Mouse (Mus musculus) hindbrain, postnatal 0 days (tissue): Measurements from ENCODE around the gene Dapk3. TPM values are rescaled to one million over a fixed set of nuclear protein-coding genes. Genes with fewer than 3 reads are reported as not detected.

Source experiments
- ATAC-seq: fragments of 200-750 bp; cut with Nextera tagmentation; 2 replicates; pipeline ENCODE4 v1.8.0; 2017; ENCODE audit warnings: mild to moderate bottlenecking, moderate TSS enrichment, moderate library complexity
- DNase-seq: peaks from one replicate; pipeline ENCODE4 v3.0.0-alpha.2; 2015; ENCODE audit warnings: low spot score
- H3K27ac ChIP-seq: fragments of 300-500 bp; sonication (generic); 2 replicates; pipeline ENCODE4 v1.5.1; 2014; ENCODE audit warnings: mild to moderate bottlenecking
- H3K27me3 ChIP-seq: fragments of 300-500 bp; sonication (generic); 2 replicates; pipeline ENCODE4 v1.6.1; 2014; ENCODE audit warnings: low read length, mixed read lengths; ENCODE audit not compliant: insufficient read depth
- H3K36me3 ChIP-seq: fragments of 300-500 bp; sonication (generic); 2 replicates; pipeline ENCODE4 v1.6.1; 2014; ENCODE audit warnings: low read length, mixed read lengths; ENCODE audit not compliant: insufficient read depth
- H3K4me1 ChIP-seq: fragments of 300-500 bp; sonication (generic); 2 replicates; pipeline ENCODE4 v1.6.1; 2014; ENCODE audit warnings: antibody characterized with exemption, low read length, mixed read lengths; ENCODE audit not compliant: insufficient read depth
- H3K4me2 ChIP-seq: fragments of 300-500 bp; sonication (generic); 2 replicates; pipeline ENCODE4 v1.6.1; 2014; ENCODE audit warnings: low read depth, mild to moderate bottlenecking, low read length, moderate library complexity, mixed read lengths
- H3K4me3 ChIP-seq: fragments of 300-500 bp; sonication (generic); 2 replicates; pipeline ENCODE4 v1.5.1; 2014; ENCODE audit warnings: low read length
- H3K9ac ChIP-seq: fragments of 300-500 bp; sonication (generic); replicated peaks from 2 replicates; pipeline ENCODE4 v1.6.1; 2014; ENCODE audit warnings: mild to moderate bottlenecking, low read length, moderate library complexity, mixed read lengths
- H3K9me3 ChIP-seq: fragments of 300-500 bp; sonication (generic); 2 replicates; pipeline ENCODE4 v1.6.1; 2016; ENCODE audit warnings: low read length, mixed read lengths
- CTCF ChIP-seq: IDR thresholded peaks from 2 replicates; pipeline ENCODE4 v1.5.1; 2016; ENCODE audit warnings: antibody characterized with exemption, control low read depth, low read depth
- WGBS: fragments of 180-500 bp; shearing (Covaris S2); extraction: QIAGEN DNeasy Blood & Tissue Kit; methylation state at CpG from one replicate; pipeline ENCODE4 v1.1.7; 2014; 5-methylcytosine and 5-hydroxymethylcytosine counted together
- polyA plus RNA-seq: library from polyadenylated mRNA; unstranded; fragments of >200 nt; fragmentation: Nextera tagmentation; extraction: Ambion mirVana; gene quantifications from 2 replicates; pipeline ENCODE4 v1.2.1, GENCODE M21; 2015
- total RNA-seq: library from RNA; depleted of rRNA; stranded (reverse); fragments of >200 nt; gene quantifications from 2 replicates; pipeline ENCODE4 v1.2.3, GENCODE M21; 2014; rRNA removed

Gene Dapk3
- total and polyA plus RNA-seq, 2 experiments from 2014 or later, result 52.3 to 69.7 TPM

GRCm38 (mm10) chr10:81238618-81239017 is 55.8 kb downstream of the Dapk3 start:
- Histone ChIP-seq H3K36me3 (no peaks in the 10 kb centered on the region), H3K27me3 (no peaks in the 10 kb centered on the region), H3K9ac (no peak overlapping the region), H3K4me1 (peaks cover 4% of the 10 kb centered on the region; the same call in 1 of the 2 replicates), H3K4me3 (no peak overlapping the region), H3K9me3 (no peaks in the 10 kb centered on the region), H3K4me2 (no peak overlapping the region), H3K27ac (no peak overlapping the region)
- TF ChIP-seq CTCF, result no peak
- 73% methylated on average over 2 of the region's 2 CpGs for WGBS
- ATAC-seq (no peak), DNase-seq (no peak)

- Histone ChIP-seq H3K27me3 (no peaks in the 10 kb centered on the region), H3K36me3 (no peaks in the 10 kb centered on the region), H3K9ac (no peak overlapping the region), H3K4me1 (no peaks in the 10 kb centered on the region), H3K9me3 (no peaks in the 10 kb centered on the region), H3K4me3 (no peak overlapping the region), H3K4me2 (no peak overlapping the region), H3K27ac (no peak overlapping the region)
- 25% methylated on average over 13 of the region's 13 CpGs for WGBS
- ATAC-seq (0 out of 2 replicates have a peak, but pooled peaks have one; percentile 31), DNase-seq (peak; percentile 78)
- TF ChIP-seq CTCF, result peak; percentile 75
Observed at GRCm38 (mm10) chr10:81240876-81241275, 58.1 kb downstream of the Dapk3 start.

GRCm38 (mm10) chr10:81242021-81242420 is 59.2 kb downstream of the Dapk3 start:
- WGBS, result 90% methylated on average over 16 of the region's 16 CpGs
- Histone ChIP-seq H3K4me1 (no peaks in the 10 kb centered on the region), H3K27ac (no peak overlapping the region), H3K4me3 (no peak overlapping the region), H3K9ac (no peak overlapping the region), H3K27me3 (no peaks in the 10 kb centered on the region), H3K36me3 (no peaks in the 10 kb centered on the region), H3K9me3 (no peaks in the 10 kb centered on the region), H3K4me2 (no peak overlapping the region)
- DNase-seq (no peak), ATAC-seq (no peak)
- TF ChIP-seq CTCF, result no peak

Other genes starting within 250 kb of the Dapk3 start
- gene Gng7, start 168.1 kb upstream of the Dapk3 start, total RNA-seq, result 26.2 and 27.2 TPM in 2 replicates
- gene Gng7, start 168.1 kb upstream of the Dapk3 start, polyA plus RNA-seq, result 18.9 and 22.1 TPM in 2 replicates
- gene Diras1, start 157.3 kb upstream of the Dapk3 start, total RNA-seq, result 82.0 and 106 TPM in 2 replicates
- 69.0 and 78.7 TPM in 2 replicates for gene Diras1, start 157.3 kb upstream of the Dapk3 start, polyA plus RNA-seq
- gene Slc39a3, start 145.6 kb upstream of the Dapk3 start, total RNA-seq, result 118 and 126 TPM in 2 replicates
- 40.6 and 41.9 TPM in 2 replicates for gene Slc39a3, start 145.6 kb upstream of the Dapk3 start, polyA plus RNA-seq
- gene Sgta, start 122.8 kb upstream of the Dapk3 start, total RNA-seq, result 264 and 279 TPM in 2 replicates
- gene Sgta, start 122.8 kb upstream of the Dapk3 start, polyA plus RNA-seq, result 275 and 290 TPM in 2 replicates
- 73.5 and 79.1 TPM in 2 replicates for gene Thop1, start 113.0 kb upstream of the Dapk3 start, total RNA-seq
- 36.4 and 36.9 TPM in 2 replicates for gene Thop1, start 113.0 kb upstream of the Dapk3 start, polyA plus RNA-seq
- 0.61 and 1.0 TPM in 2 replicates for gene Creb3l3, start 84.1 kb upstream of the Dapk3 start, total RNA-seq
- gene Creb3l3, start 84.1 kb upstream of the Dapk3 start, polyA plus RNA-seq, result 0.59 and 0.71 TPM in 2 replicates
- gene Map2k2, start 77.1 kb upstream of the Dapk3 start, total RNA-seq, result 297 and 309 TPM in 2 replicates
- 196 and 204 TPM in 2 replicates for gene Map2k2, start 77.1 kb upstream of the Dapk3 start, polyA plus RNA-seq
- gene Zbtb7a, start 47.8 kb upstream of the Dapk3 start, total RNA-seq, result 37.3 and 38.4 TPM in 2 replicates
- 22.0 and 22.3 TPM in 2 replicates for gene Zbtb7a, start 47.8 kb upstream of the Dapk3 start, polyA plus RNA-seq
- 33.9 and 46.4 TPM in 2 replicates for gene Pias4, start 15.1 kb upstream of the Dapk3 start, total RNA-seq
- 32.0 and 33.7 TPM in 2 replicates for gene Pias4, start 15.1 kb upstream of the Dapk3 start, polyA plus RNA-seq
- 2,095 and 2,196 TPM in 2 replicates for gene Eef2, start 6.4 kb upstream of the Dapk3 start, total RNA-seq
- gene Eef2, start 6.4 kb upstream of the Dapk3 start, polyA plus RNA-seq, result 422 and 434 TPM in 2 replicates
- not detected in 2 replicates for gene 4930442H23Rik, start 844 bp downstream of the Dapk3 start, total RNA-seq
- gene 4930442H23Rik, start 844 bp downstream of the Dapk3 start, polyA plus RNA-seq, result 0.26 TPM in 1 of 2 replicates, not detected in the other
- 0.31 and 0.58 TPM in 2 replicates for gene Nmrk2, start 19.0 kb downstream of the Dapk3 start, total RNA-seq
- gene Nmrk2, start 19.0 kb downstream of the Dapk3 start, polyA plus RNA-seq, result 0.15 and 0.25 TPM in 2 replicates
- gene Atcay, start 47.8 kb downstream of the Dapk3 start, total RNA-seq, result 169 and 197 TPM in 2 replicates
- gene Atcay, start 47.8 kb downstream of the Dapk3 start, polyA plus RNA-seq, result 66.7 and 70.2 TPM in 2 replicates
- 64.1 and 89.3 TPM in 2 replicates for gene Zfr2, start 50.1 kb downstream of the Dapk3 start, total RNA-seq
- 21.7 and 21.9 TPM in 2 replicates for gene Zfr2, start 50.1 kb downstream of the Dapk3 start, polyA plus RNA-seq
- gene Matk, start 69.9 kb downstream of the Dapk3 start, total RNA-seq, result 86.9 and 121 TPM in 2 replicates
- 82.3 and 82.7 TPM in 2 replicates for gene Matk, start 69.9 kb downstream of the Dapk3 start, polyA plus RNA-seq
- gene Mrpl54, start 83.9 kb downstream of the Dapk3 start, total RNA-seq, result 106 and 113 TPM in 2 replicates
- gene Mrpl54, start 83.9 kb downstream of the Dapk3 start, polyA plus RNA-seq, result 159 and 170 TPM in 2 replicates
- gene Apba3, start 84.0 kb downstream of the Dapk3 start, total RNA-seq, result 61.0 and 63.6 TPM in 2 replicates
- 24.0 and 27.6 TPM in 2 replicates for gene Apba3, start 84.0 kb downstream of the Dapk3 start, polyA plus RNA-seq
- gene Tjp3, start 108.6 kb downstream of the Dapk3 start, total RNA-seq, result 2.9 and 6.0 TPM in 2 replicates
- gene Tjp3, start 108.6 kb downstream of the Dapk3 start, polyA plus RNA-seq, result 3.9 and 5.2 TPM in 2 replicates
- gene Pip5k1c, start 110.0 kb downstream of the Dapk3 start, total RNA-seq, result 223 and 242 TPM in 2 replicates
- 97.4 and 108 TPM in 2 replicates for gene Pip5k1c, start 110.0 kb downstream of the Dapk3 start, polyA plus RNA-seq
- gene Cactin, start 138.1 kb downstream of the Dapk3 start, total RNA-seq, result 24.3 and 46.2 TPM in 2 replicates
- 19.6 and 20.2 TPM in 2 replicates for gene Cactin, start 138.1 kb downstream of the Dapk3 start, polyA plus RNA-seq
- gene Tbxa2r, start 145.7 kb downstream of the Dapk3 start, total RNA-seq, result 2.6 TPM in 2 replicates
- 4.0 and 4.3 TPM in 2 replicates for gene Tbxa2r, start 145.7 kb downstream of the Dapk3 start, polyA plus RNA-seq
- 0.16 TPM in 1 of 2 replicates, not detected in the other for gene Gipc3, start 160.3 kb downstream of the Dapk3 start, total RNA-seq
- gene Gipc3, start 160.3 kb downstream of the Dapk3 start, polyA plus RNA-seq, result not detected in 2 replicates
- 20.8 and 28.5 TPM in 2 replicates for gene Hmg20b, start 167.5 kb downstream of the Dapk3 start, total RNA-seq
- gene Hmg20b, start 167.5 kb downstream of the Dapk3 start, polyA plus RNA-seq, result 36.8 and 41.1 TPM in 2 replicates
- 34.4 and 38.1 TPM in 2 replicates for gene Mfsd12, start 174.5 kb downstream of the Dapk3 start, total RNA-seq
- 13.6 TPM in 2 replicates for gene Mfsd12, start 174.5 kb downstream of the Dapk3 start, polyA plus RNA-seq
- gene 4930404N11Rik, start 182.8 kb downstream of the Dapk3 start, total RNA-seq, result not detected in 2 replicates
- 0.25 and 0.99 TPM in 2 replicates for gene 4930404N11Rik, start 182.8 kb downstream of the Dapk3 start, polyA plus RNA-seq
- 106 and 118 TPM in 2 replicates for gene Fzr1, start 195.5 kb downstream of the Dapk3 start, total RNA-seq
- gene Fzr1, start 195.5 kb downstream of the Dapk3 start, polyA plus RNA-seq, result 131 and 134 TPM in 2 replicates
- gene Dohh, start 201.4 kb downstream of the Dapk3 start, total RNA-seq, result 146 TPM in 2 replicates
- gene Dohh, start 201.4 kb downstream of the Dapk3 start, polyA plus RNA-seq, result 111 and 114 TPM in 2 replicates
- 2.1 and 3.3 TPM in 2 replicates for gene Gm48551, start 201.5 kb downstream of the Dapk3 start, total RNA-seq
- gene Gm48551, start 201.5 kb downstream of the Dapk3 start, polyA plus RNA-seq, result 5.3 and 7.0 TPM in 2 replicates
- gene Gm48552, start 206.0 kb downstream of the Dapk3 start, total RNA-seq, result 7.5 TPM in 2 replicates
- 2.7 and 4.0 TPM in 2 replicates for gene Gm48552, start 206.0 kb downstream of the Dapk3 start, polyA plus RNA-seq
- gene Smim24, start 210.0 kb downstream of the Dapk3 start, total RNA-seq, result 2.9 and 3.7 TPM in 2 replicates
- gene Smim24, start 210.0 kb downstream of the Dapk3 start, polyA plus RNA-seq, result 1.4 and 1.7 TPM in 2 replicates